Mouse (Mus musculus): ENCODE results near the gene Adpgk. TPM values are rescaled to one million over a fixed set of nuclear protein-coding genes. Genes with fewer than 3 reads are reported as not detected.

Adpgk gene
- total RNA-seq, 2 experiments from 2014 or later = 17.0 to 17.5 TPM

Other genes with a start within 250 kb of the Adpgk start
- gene Bbs4, start 62.0 kb downstream of the Adpgk start, total RNA-seq (2021) = 10 to 100 TPM; 41.3 to 45.4 TPM
- 100 to 1,000 TPM; 108 to 111 TPM for gene Arih1, start 195.1 kb downstream of the Adpgk start, total RNA-seq (2021)
- 10 to 100 TPM; 50.9 to 51.6 TPM for gene Hexa, start 248.0 kb downstream of the Adpgk start, total RNA-seq (2021)
- 1 to 10 TPM; 2.1 to 2.7 TPM for gene Tmem202, start 248.3 kb downstream of the Adpgk start, total RNA-seq (2021)

All from layer of hippocampus, postnatal 36 days (tissue).